Mouse (Mus musculus): ENCODE data around the gene Pex14.

DNA sequence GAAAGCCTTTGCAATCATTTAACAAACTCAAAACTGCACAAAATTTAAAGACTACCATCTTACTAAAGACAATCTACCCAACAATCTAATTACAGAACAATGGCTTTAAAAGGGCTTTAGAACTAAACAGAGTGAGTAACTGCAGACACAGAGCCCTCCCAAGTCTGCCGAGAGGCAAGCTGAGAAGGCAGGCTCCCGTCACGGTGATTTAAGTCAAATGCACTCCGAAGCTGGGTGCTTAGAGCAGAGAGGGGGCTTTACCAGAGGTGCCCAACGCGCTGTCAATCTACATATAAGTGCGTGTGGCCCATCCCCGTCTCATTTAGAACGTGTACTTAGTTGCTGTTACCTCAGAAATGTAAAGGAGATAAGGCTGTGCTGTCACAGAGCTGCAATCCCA is 72.1 kb downstream of the Pex14 start:
- TF ChIP-seq GATA1 (IDR thresholded peaks at IDR 0.05; ENCODE audit: borderline replicate concordance, low read length) (no peak), FLI1 (IDR thresholded peaks at IDR 0.05; ENCODE audit: low read length) (no peak)
